Mouse (Mus musculus): ENCODE data around the gene Spsb2.
"Not testable (repeated sequence)": the region's sequence is repeated elsewhere in the genome, so short reads cannot be mapped to it uniquely, and the experiment has no call there.

The Spsb2 gene

GRCm38 (mm10) chr6:124817563-124817962 lies 9.1 kb downstream of the Spsb2 start:
- DNase-seq (ENCODE audit: low read depth, low spot score) = no peak
- Histone ChIP-seq H3K27me3 (ENCODE audit: control insufficient read depth, insufficient read depth, low read length, poor library complexity, severe bottlenecking) (no peaks in the 10 kb centered on the region), H3K36me3 (ENCODE audit: control insufficient read depth, insufficient read depth, low read length, poor library complexity, severe bottlenecking) (no peaks in the 10 kb centered on the region; the same call in none of the 2 replicates)

GRCm38 (mm10) chr6:124817971-124818370 lies 9.5 kb downstream of the Spsb2 start:
- Histone ChIP-seq H3K36me3 (ENCODE audit: control insufficient read depth, insufficient read depth, low read length, poor library complexity, severe bottlenecking) (no peaks in the 10 kb centered on the region; the same call in none of the 2 replicates), H3K27me3 (ENCODE audit: control insufficient read depth, insufficient read depth, low read length, poor library complexity, severe bottlenecking) (no peaks in the 10 kb centered on the region)
- no peak for DNase-seq (ENCODE audit: low read depth, low spot score)

DNA sequence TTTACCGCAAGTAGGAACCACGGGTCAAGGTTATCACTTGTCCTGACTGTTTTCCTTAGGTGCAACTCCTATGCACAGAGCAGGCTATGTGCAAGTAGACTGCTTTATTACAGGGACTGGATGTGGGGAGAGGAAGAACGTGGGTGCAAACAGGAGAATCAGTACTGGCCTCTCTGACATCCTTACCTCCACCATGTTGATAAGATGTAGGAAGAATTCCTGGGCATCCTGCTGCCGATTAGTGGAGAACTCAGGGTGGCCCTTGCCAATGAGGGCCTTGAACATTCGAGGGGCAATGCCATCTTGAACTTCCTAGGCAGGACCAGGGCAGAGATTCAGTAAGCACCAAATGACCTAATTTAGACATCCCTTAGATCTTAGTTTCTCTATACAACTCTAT lies 12.4 kb downstream of the Spsb2 start:
- Histone ChIP-seq H3K36me3 (ENCODE audit: control insufficient read depth, insufficient read depth, low read length, poor library complexity, severe bottlenecking) (peaks cover 6% of the 10 kb centered on the region), H3K27me3 (ENCODE audit: control insufficient read depth, insufficient read depth, low read length, poor library complexity, severe bottlenecking) (no peaks in the 10 kb centered on the region)
- no peak for DNase-seq (ENCODE audit: low read depth, low spot score)

DNA sequence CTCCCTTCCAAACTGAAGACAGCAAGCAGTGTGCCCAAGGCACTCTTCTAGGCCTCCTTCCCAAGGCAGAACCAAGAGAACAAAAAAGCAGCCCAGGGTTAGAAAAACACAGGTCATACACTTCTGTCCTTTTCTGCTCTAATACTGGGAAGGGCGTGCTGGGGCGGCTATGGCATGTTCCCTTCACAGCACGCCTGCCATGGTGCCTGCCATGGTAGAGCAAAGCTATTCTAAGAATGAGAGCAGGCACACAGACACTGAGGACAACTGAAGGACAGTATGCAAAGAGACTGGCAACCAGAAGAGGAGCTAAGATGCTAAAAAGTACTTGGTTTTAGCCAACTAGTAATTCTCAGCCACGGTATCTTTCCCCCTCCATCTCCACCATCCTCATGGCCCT lies 13.6 kb downstream of the Spsb2 start:
- no peak for DNase-seq (ENCODE audit: low read depth, low spot score)
- H3K36me3 ChIP-seq (ENCODE audit: control insufficient read depth, insufficient read depth, low read length, poor library complexity, severe bottlenecking) = peaks cover 6% of the 10 kb centered on the region
- H3K27me3 ChIP-seq (ENCODE audit: control insufficient read depth, insufficient read depth, low read length, poor library complexity, severe bottlenecking) = no peaks in the 10 kb centered on the region

GRCm38 (mm10) chr6:124828101-124828592 lies 19.7 kb downstream of the Spsb2 start:
- H3K27me3 ChIP-seq (ENCODE audit: control insufficient read depth, insufficient read depth, low read length, poor library complexity, severe bottlenecking) = no peaks in the 10 kb centered on the region
- DNase-seq (ENCODE audit: low read depth, low spot score) = peak; percentile 25
- peaks cover 6% of the 10 kb centered on the region for H3K36me3 ChIP-seq (ENCODE audit: control insufficient read depth, insufficient read depth, low read length, poor library complexity, severe bottlenecking)

- H3K36me3 ChIP-seq (ENCODE audit: control insufficient read depth, insufficient read depth, low read length, poor library complexity, severe bottlenecking) = peaks cover 2% of the 10 kb centered on the region
- H3K27me3 ChIP-seq (ENCODE audit: control insufficient read depth, insufficient read depth, low read length, poor library complexity, severe bottlenecking) = no peaks in the 10 kb centered on the region
- DNase-seq (ENCODE audit: low read depth, low spot score) = peak; percentile 99
Observed at GRCm38 (mm10) chr6:124828868-124829798, 20.7 kb downstream of the Spsb2 start, which contains the start of the genes Usp5 and Cdca3. Gene Usp5 (minus strand): TSS chr6:124829484. Gene Cdca3 (plus strand): TSS chr6:124829547.

DNA sequence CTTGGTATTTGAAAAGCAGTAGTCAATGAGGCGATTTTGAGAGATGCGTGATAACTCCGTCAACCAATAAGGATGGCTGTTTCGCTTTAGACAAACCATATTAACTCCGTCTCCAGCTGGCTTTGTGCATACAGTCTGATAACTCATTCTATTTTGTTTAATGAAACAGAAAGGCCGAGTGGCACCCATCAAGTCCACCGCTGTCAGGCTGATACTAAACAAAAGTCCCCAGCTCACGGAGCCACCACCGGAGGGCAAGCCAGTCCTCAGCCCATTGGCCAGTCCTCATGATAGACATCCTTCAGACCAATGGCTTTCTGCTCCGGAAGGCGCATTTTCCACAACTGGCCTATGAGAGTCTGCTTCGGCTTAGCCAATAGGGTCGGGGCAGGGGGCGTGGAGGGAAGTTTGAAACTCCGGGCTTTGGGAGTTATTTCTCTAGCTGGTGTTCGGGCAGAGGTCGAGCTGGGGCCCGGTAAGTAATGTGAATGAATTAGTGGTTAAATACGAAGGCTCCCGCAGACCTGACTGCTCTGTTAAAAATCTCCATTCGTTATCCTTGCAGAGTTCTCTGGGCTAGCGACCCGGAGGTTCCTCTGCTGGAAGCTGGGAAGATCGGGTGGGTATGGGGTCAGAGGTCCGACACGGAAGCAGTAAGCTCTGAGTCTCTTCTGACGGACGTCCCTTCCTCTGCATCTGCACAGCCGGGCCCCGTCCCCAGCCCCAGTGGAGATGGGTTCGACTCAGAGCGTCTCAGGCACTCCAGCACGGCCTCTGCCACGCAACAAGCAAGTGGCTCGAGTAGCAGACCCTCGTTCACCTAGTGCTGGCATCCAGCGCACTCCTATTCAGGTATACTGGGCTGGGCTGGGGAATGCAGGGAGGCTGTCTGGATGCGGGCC lies 21.6 kb downstream of the Spsb2 start:
- Histone ChIP-seq H3K27me3 (ENCODE audit: control insufficient read depth, insufficient read depth, low read length, poor library complexity, severe bottlenecking) (no peaks in the 10 kb centered on the region), H3K36me3 (ENCODE audit: control insufficient read depth, insufficient read depth, low read length, poor library complexity, severe bottlenecking) (no peaks in the 10 kb centered on the region)
- peak; percentile 95 for DNase-seq (ENCODE audit: low read depth, low spot score)

DNA sequence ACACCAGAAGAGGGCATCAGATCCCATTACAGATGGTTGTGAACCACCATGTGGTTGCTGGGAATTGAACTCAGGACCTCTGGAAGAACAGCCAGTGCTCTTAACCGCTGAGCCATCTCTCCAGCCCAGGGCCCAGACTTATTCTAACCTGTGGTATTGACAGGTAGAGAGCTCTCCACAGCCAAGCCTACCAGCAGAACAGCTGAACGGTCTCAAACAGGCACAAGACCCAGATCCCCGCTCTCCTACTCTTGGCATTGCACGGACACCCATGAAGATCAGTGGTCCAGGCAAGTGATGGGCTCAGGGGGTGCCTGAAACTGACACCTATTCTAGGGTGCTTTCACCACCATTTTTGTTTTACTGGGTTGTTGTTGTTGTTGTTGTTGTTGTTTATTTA lies 22.7 kb downstream of the Spsb2 start:
- DNase-seq (ENCODE audit: low read depth, low spot score); H3K27me3 ChIP-seq (ENCODE audit: control insufficient read depth, insufficient read depth, low read length, poor library complexity, severe bottlenecking); H3K36me3 ChIP-seq (ENCODE audit: control insufficient read depth, insufficient read depth, low read length, poor library complexity, severe bottlenecking): not testable (repeated sequence)

GRCm38 (mm10) chr6:124831649-124832048 lies 23.2 kb downstream of the Spsb2 start:
- no peaks in the 10 kb centered on the region for H3K36me3 ChIP-seq (ENCODE audit: control insufficient read depth, insufficient read depth, low read length, poor library complexity, severe bottlenecking)
- DNase-seq (ENCODE audit: low read depth, low spot score) = no peak
- no peaks in the 10 kb centered on the region for H3K27me3 ChIP-seq (ENCODE audit: control insufficient read depth, insufficient read depth, low read length, poor library complexity, severe bottlenecking)

GRCm38 (mm10) chr6:124834512-124835081 lies 26.1 kb downstream of the Spsb2 start:
- Histone ChIP-seq H3K36me3 (ENCODE audit: control insufficient read depth, insufficient read depth, low read length, poor library complexity, severe bottlenecking) (no peaks in the 10 kb centered on the region), H3K27me3 (ENCODE audit: control insufficient read depth, insufficient read depth, low read length, poor library complexity, severe bottlenecking) (no peaks in the 10 kb centered on the region)
- no peak for DNase-seq (ENCODE audit: low read depth, low spot score)

- Histone ChIP-seq H3K36me3 (ENCODE audit: control insufficient read depth, insufficient read depth, low read length, poor library complexity, severe bottlenecking) (no peaks in the 10 kb centered on the region), H3K27me3 (ENCODE audit: control insufficient read depth, insufficient read depth, low read length, poor library complexity, severe bottlenecking) (no peaks in the 10 kb centered on the region)
- DNase-seq (ENCODE audit: low read depth, low spot score) = no peak
Observed at GRCm38 (mm10) chr6:124835531-124835930, 27.1 kb downstream of the Spsb2 start.

- H3K36me3 ChIP-seq (ENCODE audit: control insufficient read depth, insufficient read depth, low read length, poor library complexity, severe bottlenecking) = no peaks in the 10 kb centered on the region
- H3K27me3 ChIP-seq (ENCODE audit: control insufficient read depth, insufficient read depth, low read length, poor library complexity, severe bottlenecking) = no peaks in the 10 kb centered on the region
- no peak for DNase-seq (ENCODE audit: low read depth, low spot score)
Observed at GRCm38 (mm10) chr6:124836411-124836810, 27.9 kb downstream of the Spsb2 start.

- no peaks in the 10 kb centered on the region for H3K36me3 ChIP-seq (ENCODE audit: control insufficient read depth, insufficient read depth, low read length, poor library complexity, severe bottlenecking)
- DNase-seq (ENCODE audit: low read depth, low spot score) = no peak
- no peaks in the 10 kb centered on the region for H3K27me3 ChIP-seq (ENCODE audit: control insufficient read depth, insufficient read depth, low read length, poor library complexity, severe bottlenecking)
Observed at GRCm38 (mm10) chr6:124839805-124840204, 31.3 kb downstream of the Spsb2 start.

Data from splenic B cell, adult 2 months (primary cell).